Mouse (Mus musculus) megakaryocyte, embryonic 14.5 days (primary cell): Measurements from ENCODE around the gene Tcea2. TPM values are rescaled to one million over a fixed set of nuclear protein-coding genes. Genes with fewer than 3 reads are reported as not detected.

Experiments
- H3K27me3 ChIP-seq: replicated peaks from 2 replicates; pipeline ENCODE3; 2012; ENCODE audit warnings: inconsistent platforms
- H3K36me3 ChIP-seq: replicated peaks from 2 replicates; pipeline ENCODE3; 2012; ENCODE audit warnings: low read length, inconsistent platforms, mixed read lengths
- H3K4me1 ChIP-seq: 2 replicates; pipeline ENCODE4 v1.6.1; 2012; ENCODE audit warnings: inconsistent platforms
- H3K4me3 ChIP-seq: replicated peaks from 2 replicates; pipeline ENCODE3; 2012; ENCODE audit warnings: moderate library complexity, mild to moderate bottlenecking, inconsistent platforms
- H3K9me3 ChIP-seq: 2 replicates; pipeline ENCODE4 v1.6.1; 2012; ENCODE audit warnings: inconsistent platforms
- FLI1 ChIP-seq: IDR thresholded peaks from 2 replicates; pipeline ENCODE4 v1.6.1; 2012; ENCODE audit warnings: low read length, inconsistent platforms, mixed read lengths
- GATA1 ChIP-seq: IDR thresholded peaks from 3 replicates; pipeline ENCODE4 v1.6.1; 2012; ENCODE audit warnings: mixed read lengths, low read length, inconsistent platforms, borderline replicate concordance
- polyA plus RNA-seq: library from polyadenylated mRNA; stranded (reverse); fragments of >175 nt; gene quantifications from 2 replicates; pipeline ENCODE4 v1.2.3, GENCODE M21; 2012; ENCODE audit warnings: low replicate concordance; ENCODE audit not compliant: insufficient read depth

Gene Tcea2
- polyA plus RNA-seq, 1 experiment = 1.1 TPM

DNA sequence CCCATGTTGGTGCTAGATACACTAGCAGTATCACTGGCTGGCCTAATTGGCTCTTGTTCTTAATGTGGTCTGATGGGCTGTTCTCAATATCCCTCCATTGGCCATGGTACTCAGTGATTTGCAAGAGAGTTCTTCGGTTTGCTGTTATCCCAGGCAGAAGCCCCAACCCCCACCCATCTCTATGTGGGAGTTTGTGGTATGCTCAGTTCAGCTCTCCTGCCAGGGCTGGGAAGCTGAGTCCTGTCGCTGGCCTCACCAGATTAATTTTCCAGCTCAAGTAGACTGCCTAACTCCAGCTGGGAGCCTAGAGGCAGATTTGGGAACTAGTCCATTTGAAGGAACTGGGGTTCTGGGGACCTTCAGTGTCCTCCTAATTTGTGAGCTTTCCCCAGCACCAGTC, 22.7 kb upstream of the Tcea2 start:
- H3K4me1 ChIP-seq = peaks cover 63% of the 10 kb centered on the region
- no peaks in the 10 kb centered on the region for H3K27me3 ChIP-seq
- H3K4me3 ChIP-seq = no peak overlapping the region
- no peak for TF ChIP-seq GATA1
- TF ChIP-seq FLI1 = no peak
- no peaks in the 10 kb centered on the region for H3K9me3 ChIP-seq
- H3K36me3 ChIP-seq = peaks cover 64% of the 10 kb centered on the region

DNA sequence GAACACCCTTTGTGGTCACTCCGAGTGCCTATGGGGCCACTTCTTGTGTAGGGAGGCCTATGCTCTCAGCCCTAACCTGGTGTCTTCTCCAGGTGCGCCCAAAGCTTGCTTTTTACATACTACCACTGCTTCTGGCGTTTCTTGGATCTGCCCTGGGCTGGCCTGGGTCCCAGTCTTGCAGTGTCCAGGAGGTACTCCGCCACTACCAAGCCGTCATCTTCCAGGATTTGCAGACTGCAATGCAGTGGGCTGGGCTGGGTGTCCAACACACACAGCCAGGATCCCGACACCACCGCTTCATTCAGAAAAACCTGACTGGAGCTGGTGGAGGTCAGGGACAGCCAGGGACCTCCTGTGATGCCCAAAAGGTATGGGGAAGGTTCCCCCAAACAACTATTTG, 21.6 kb upstream of the Tcea2 start:
- H3K4me1 ChIP-seq = peaks cover 74% of the 10 kb centered on the region
- TF ChIP-seq FLI1 (no peak), GATA1 (no peak)
- no peaks in the 10 kb centered on the region for H3K27me3 ChIP-seq
- H3K9me3 ChIP-seq = no peaks in the 10 kb centered on the region
- no peak overlapping the region for H3K4me3 ChIP-seq
- H3K36me3 ChIP-seq = peaks cover 53% of the 10 kb centered on the region

DNA sequence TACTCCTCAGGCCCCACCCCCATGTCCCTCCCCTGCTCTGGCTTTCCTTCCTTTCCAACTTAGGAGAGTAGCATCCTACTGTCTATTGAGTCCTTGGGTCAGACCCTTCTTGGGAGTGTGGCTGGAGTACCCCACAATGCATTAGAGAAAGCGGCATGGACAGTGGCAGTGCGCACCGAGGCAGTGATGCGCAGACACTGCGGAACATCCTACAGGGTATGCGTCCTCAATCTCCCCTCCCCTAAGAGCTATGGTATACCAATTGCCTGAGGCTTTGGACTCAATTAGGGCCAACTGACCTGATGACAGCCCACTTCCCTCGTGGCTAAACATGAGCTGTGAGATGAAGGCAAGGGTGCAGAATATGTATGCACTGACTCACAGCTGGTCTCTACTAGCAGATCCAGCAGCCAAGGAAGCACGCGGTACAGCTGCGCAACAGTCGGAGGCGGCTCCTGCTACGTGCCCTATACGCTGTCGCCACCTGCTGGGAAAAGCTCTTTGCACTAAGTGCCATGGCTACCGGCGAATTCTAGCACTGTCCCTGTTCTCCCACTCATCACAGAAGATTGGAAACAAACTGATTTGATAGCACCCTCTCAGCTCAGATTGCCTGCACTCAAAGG, 21.1 kb upstream of the Tcea2 start:
- no peak for TF ChIP-seq GATA1
- no peak for TF ChIP-seq FLI1
- peaks cover 48% of the 10 kb centered on the region for H3K36me3 ChIP-seq
- H3K4me1 ChIP-seq = peaks cover 78% of the 10 kb centered on the region
- H3K9me3 ChIP-seq = no peaks in the 10 kb centered on the region
- H3K4me3 ChIP-seq = peak overlapping the region; percentile 85
- no peaks in the 10 kb centered on the region for H3K27me3 ChIP-seq

DNA sequence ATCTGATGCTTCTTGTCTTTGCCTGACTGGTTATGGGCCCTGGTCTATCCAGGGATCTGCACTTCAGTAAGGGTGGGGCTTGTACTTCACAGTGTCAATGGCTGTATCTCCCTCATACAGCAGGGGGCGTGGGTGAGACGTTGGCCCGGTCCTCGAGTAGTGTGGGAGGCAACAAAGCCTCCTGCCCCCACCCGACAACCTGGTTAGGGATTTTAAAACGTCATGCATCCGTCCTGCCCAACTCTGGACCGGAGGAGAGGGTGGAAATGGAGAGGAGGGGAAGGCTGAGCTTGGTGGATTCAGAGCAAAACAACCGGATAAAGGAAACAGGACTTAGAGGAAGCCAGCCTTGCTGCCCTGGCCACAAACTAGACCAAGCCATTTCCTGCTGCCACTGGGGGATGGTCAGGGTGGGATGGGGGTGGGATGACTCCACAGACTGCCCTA, 20.5 kb upstream of the Tcea2 start:
- TF ChIP-seq FLI1 (no peak), GATA1 (no peak)
- H3K4me1 ChIP-seq = peaks cover 78% of the 10 kb centered on the region
- peaks cover 42% of the 10 kb centered on the region for H3K36me3 ChIP-seq
- no peaks in the 10 kb centered on the region for H3K27me3 ChIP-seq
- peak overlapping the region; percentile 85 for H3K4me3 ChIP-seq
- no peaks in the 10 kb centered on the region for H3K9me3 ChIP-seq

DNA sequence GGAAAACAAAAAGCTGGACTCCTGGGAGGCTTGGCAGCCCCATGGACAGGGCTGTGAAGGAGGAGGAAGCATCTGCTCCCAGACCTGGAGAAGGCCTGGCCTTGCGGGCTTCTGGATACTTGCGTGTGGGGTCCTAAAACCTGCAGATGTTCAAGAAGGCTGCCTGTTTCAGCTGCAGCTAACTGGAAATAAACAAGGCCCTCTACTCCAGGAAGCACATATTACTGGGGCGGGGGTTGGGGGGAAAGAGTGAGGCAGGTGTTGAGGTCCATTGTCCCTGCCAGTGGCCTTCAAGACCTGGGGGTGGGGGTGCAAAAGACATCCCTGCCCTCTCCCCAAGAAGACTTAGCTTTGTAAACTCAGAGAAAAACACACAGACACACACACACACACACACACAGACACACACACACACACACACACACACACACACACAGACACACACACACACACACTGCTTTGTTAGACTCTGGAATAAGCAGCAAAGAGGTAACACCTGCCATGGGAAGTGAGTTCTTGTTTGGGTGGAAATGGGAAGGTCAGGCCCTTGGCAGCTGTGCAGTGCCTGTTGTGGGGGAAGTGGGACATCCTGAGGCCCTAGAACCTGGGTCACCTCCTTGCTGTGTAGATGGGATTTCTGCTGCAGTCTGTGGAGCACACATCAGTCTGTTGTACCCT, 17.4 kb upstream of the Tcea2 start:
- peak overlapping the region; percentile 34 for H3K4me3 ChIP-seq
- H3K9me3 ChIP-seq = peaks cover 6% of the 10 kb centered on the region
- peaks cover 10% of the 10 kb centered on the region for H3K36me3 ChIP-seq
- TF ChIP-seq FLI1 (no peak), GATA1 (no peak)
- peaks cover 62% of the 10 kb centered on the region for H3K4me1 ChIP-seq
- peaks cover under 1% of the 10 kb centered on the region for H3K27me3 ChIP-seq

DNA sequence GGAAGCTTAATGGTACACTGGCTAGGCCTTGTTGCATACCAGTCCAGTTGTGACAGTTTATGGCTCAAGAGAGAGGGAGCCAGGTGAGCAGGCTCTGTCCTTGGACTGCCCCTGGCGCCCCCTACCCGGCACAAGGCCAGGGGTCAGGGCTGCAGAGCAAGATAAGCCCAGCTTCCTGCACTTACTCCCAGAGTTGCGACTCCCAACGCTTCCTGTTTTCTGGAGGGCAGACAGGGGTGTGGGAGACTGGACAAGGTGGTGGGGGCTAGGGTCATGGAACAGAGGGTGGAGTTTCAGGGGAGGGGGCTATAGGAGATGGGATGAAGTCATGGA, 16.8 kb upstream of the Tcea2 start:
- TF ChIP-seq GATA1 (no peak), FLI1 (no peak)
- Histone ChIP-seq H3K36me3 (peaks cover 5% of the 10 kb centered on the region), H3K27me3 (peaks cover 6% of the 10 kb centered on the region), H3K9me3 (peaks cover 6% of the 10 kb centered on the region), H3K4me1 (peaks cover 57% of the 10 kb centered on the region), H3K4me3 (peak overlapping the region; percentile 34)

DNA sequence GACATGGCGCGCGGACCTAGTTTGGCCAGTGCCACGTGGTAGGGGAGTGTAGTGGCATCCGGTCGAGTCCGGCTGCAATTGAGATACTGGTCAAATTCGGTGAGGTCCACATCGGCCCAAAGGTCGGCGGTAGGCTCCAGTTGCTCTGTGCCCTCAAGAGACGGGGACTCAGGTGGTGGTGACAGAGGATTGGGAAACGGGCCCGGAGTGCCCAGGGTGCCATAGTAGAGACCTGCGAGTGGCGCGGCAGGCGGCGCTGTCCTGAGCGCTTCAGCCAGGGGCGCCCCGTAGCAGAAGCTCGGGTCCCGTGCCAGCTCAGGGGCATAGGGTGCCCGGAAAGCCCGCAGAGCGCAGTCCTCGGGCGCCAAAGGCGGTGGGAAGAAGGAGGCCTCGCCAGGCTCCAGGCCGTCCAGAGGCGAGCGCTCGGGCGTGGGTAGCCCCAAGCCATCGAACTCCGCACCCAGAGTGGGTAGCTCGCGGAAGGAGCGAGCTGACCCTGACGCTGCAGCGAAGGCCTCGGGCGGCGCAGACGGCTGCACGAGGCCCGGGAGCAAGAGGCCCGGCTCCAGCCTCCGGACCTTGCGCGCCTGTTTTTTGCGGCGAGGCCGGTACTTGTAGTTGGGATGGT, 9.7 kb upstream of the Tcea2 start:
- Histone ChIP-seq H3K36me3 (no peaks in the 10 kb centered on the region), H3K4me3 (peak overlapping the region; percentile 53), H3K4me1 (peaks cover 46% of the 10 kb centered on the region), H3K9me3 (peaks cover 14% of the 10 kb centered on the region), H3K27me3 (peaks cover 72% of the 10 kb centered on the region)
- TF ChIP-seq FLI1 (no peak), GATA1 (no peak)

DNA sequence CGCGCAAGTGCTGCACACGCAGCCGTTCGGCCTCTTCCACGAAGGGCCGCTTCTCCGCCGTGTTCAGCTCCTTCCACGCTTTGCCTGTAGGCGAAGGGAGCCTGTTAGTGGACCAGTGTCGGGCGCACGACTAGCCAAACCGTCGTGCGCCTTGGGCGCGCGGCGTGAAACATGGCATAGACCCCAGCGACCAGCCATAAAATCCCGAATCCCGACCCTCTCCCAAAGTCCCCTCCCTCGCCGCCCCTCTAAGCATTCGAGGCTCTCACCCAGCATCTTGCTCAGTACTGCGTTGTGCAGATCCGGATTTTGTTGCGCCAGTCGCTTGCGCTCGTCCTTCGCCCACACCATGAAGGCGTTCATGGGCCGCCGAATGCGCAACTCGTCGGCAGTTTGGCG, 9.2 kb upstream of the Tcea2 start:
- Histone ChIP-seq H3K9me3 (peaks cover 14% of the 10 kb centered on the region), H3K27me3 (peaks cover 72% of the 10 kb centered on the region), H3K36me3 (no peaks in the 10 kb centered on the region), H3K4me1 (peaks cover 51% of the 10 kb centered on the region), H3K4me3 (peak overlapping the region; percentile 81)
- TF ChIP-seq GATA1 (no peak), FLI1 (no peak)

DNA sequence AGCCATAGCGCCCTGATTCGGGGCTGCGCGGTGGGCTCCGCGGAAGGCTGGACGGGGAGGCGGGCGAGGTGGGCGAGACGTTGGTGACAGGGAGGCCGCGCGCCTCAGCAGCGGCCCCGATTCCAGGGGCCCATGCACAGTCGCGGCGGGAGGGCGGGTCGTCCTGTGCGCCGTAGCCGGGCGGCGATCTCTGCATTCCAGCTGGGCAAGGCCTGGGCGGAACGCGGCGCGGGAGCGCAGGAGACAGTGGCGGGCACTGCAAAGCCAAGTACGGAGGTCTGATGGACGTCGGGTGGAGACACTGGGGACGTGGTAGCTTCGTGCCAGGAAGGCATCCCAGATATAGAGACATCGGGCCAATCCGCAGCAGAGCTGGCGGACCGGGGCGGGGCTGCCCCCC, 8.8 kb upstream of the Tcea2 start, which contains the start of gene Sox18:
TSS of gene Sox18 (minus strand) at position 315 of the 400 bp plus-strand sequence.
- peaks cover 14% of the 10 kb centered on the region for H3K9me3 ChIP-seq
- no peaks in the 10 kb centered on the region for H3K36me3 ChIP-seq
- peaks cover 55% of the 10 kb centered on the region for H3K4me1 ChIP-seq
- H3K27me3 ChIP-seq = peaks cover 72% of the 10 kb centered on the region
- H3K4me3 ChIP-seq = peak within 1 kb of the TSS; percentile 81
- no peak for TF ChIP-seq GATA1
- no peak for TF ChIP-seq FLI1

DNA sequence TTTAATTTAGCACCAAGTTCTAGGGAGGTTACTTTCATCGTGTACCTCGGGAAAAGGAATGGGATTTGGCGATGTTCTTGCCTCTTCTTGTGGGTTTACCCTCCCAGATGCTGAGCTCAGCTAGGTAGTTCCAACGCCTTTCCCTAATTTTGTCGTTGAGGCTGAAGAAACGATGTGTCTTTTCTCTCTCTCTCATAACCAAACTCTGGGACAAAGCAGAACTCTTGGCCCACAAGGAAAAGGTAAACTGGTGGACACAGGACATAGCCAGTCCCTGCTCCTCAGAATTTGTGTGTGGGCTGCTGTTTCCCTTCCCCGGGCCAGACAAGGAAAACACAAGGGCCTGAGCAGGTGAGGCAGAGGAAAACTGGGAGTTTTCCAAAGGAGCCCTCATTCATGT, 8.1 kb upstream of the Tcea2 start:
- H3K4me3 ChIP-seq = no peak overlapping the region
- H3K27me3 ChIP-seq = peaks cover 72% of the 10 kb centered on the region
- peaks cover 11% of the 10 kb centered on the region for H3K9me3 ChIP-seq
- no peak for TF ChIP-seq FLI1
- TF ChIP-seq GATA1 = no peak
- no peaks in the 10 kb centered on the region for H3K36me3 ChIP-seq
- H3K4me1 ChIP-seq = peaks cover 62% of the 10 kb centered on the region
